Mouse (Mus musculus) embryo, embryonic 11.5 days (tissue): ENCODE measurements around the gene Akap8l.

ENCODE experiments used
- DNase-seq: peaks from one replicate; pipeline ENCODE4 v3.0.0-alpha.2; 2012; ENCODE audit warnings: low read depth, low spot score

Akap8l gene

GRCm38 (mm10) chr17:32319950-32320349 is 30.5 kb downstream of the Akap8l start:
- DNase-seq = no peak

- DNase-seq = no peak
Observed at GRCm38 (mm10) chr17:32317708-32318107, 32.7 kb downstream of the Akap8l start.

DNA sequence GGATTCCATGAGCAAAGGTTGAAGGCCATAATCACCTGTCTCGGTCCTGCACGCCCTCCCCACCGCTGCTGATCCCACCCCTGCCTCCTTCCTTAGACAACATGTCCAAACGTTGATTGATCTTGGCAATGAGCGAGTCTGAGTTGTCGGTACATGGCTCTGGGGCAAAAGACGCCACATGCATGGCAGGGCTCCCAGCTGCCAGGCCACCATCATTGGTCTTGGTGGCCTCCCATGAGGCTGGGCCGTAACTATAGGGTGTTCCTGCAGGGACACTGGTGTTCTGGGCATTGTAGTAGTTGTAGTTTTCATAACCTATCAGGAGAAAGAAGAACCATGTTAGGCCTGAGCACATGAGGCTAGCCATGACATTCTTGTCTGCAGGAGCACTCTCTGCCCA is 33.4 kb downstream of the Akap8l start:
- DNase-seq = no peak

- DNase-seq = no peak
Observed at GRCm38 (mm10) chr17:32315560-32315959, 34.8 kb downstream of the Akap8l start.

GRCm38 (mm10) chr17:32313892-32314291 is 36.5 kb downstream of the Akap8l start:
- no peak for DNase-seq

- no peak for DNase-seq
Observed at GRCm38 (mm10) chr17:32312801-32313200, 37.6 kb downstream of the Akap8l start.

DNA sequence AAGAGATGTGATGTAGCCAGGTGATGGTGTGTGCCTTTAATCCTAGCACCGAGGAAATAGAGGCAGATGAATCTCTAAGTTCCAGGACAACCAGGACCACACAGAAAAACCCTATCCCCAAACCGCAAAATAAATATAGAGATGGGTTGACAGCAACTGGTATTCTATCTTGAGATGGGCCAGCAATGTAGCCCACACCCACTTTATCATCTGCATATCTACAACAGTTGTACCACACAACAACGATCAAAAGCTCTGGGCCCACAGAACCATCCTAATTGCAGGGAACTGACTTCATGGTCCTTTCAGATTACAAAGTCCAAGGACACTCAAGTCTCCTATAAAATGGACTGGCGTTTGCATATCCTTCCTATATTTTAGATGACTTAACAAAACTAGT is 42.4 kb downstream of the Akap8l start:
- DNase-seq = no peak

DNA sequence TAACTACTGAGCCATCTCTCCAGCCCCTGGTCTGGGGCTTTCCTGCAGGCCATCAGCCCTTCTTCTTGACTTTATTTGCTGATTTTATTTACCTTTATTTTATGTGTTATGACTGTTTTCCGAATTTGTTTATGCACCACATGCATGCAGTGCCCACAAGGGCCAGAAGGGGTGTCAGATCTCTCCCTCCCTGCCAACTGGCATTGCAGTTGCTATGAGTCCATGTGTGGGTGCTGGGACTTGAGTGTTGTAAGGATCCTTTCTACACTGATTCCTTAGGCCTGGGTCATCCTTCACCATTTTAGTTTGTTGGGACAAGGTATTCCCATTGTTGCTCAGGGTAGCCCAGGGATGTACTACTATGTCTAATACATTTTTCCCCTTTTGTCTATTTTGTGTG is 52.3 kb downstream of the Akap8l start:
- DNase-seq = no peak

GRCm38 (mm10) chr17:32295901-32296300 is 54.5 kb downstream of the Akap8l start:
- no peak for DNase-seq

GRCm38 (mm10) chr17:32295160-32295559 is 55.2 kb downstream of the Akap8l start:
- DNase-seq = no peak

- no peak for DNase-seq
Observed at GRCm38 (mm10) chr17:32285138-32285670, 65.2 kb downstream of the Akap8l start.

DNA sequence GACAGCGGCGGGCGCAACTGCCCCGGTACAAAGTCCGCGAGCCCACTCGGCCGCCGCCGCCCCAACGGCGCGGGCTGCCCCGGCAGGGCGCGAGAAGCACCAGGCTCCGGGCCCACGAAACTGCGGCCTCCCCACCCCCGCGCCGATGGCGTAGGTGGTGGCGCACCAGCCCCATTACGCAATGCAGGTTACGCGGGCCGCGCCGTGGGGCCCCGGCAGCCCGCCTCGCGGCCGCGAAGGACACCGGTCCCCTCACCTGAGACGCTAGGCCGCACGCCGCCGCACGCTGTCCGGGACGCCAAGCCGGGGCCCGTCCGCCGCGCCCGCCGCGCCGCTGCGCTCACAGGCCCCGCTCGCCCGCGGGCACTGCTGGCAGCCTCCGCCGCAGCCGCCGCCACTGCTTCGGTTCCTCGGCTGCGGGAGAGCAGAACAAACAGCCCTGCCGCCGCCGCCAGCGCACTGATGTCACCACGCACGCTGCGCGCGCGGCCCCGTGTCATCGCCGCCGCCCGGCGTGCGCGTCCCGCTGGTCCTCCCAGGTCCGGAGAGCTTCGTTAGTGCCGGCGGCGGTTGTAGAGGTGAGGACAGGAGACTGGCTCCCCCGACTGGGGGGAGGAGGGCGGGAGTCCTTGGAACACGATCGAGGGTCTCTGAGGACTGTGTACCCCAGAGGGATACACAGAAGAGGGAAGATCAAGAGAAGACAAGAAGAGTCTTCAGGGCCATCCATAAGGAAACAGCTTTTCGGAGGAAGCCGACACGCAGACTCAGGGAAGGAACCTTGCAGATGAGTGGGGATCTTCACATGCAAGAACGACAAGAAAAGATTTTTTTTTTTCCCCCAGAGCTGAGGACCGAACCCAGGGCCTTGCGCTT is 65.9 kb downstream of the Akap8l start, which contains the start of gene Brd4:
Brd4 (minus strand) TSS at position 461 of the 876 bp plus-strand sequence.
- peak; percentile 87 for DNase-seq

GRCm38 (mm10) chr17:32283771-32284221 is 66.6 kb downstream of the Akap8l start:
- DNase-seq = peak; percentile 32

GRCm38 (mm10) chr17:32283341-32283740 is 67.1 kb downstream of the Akap8l start:
- DNase-seq = peak; percentile 1

DNA sequence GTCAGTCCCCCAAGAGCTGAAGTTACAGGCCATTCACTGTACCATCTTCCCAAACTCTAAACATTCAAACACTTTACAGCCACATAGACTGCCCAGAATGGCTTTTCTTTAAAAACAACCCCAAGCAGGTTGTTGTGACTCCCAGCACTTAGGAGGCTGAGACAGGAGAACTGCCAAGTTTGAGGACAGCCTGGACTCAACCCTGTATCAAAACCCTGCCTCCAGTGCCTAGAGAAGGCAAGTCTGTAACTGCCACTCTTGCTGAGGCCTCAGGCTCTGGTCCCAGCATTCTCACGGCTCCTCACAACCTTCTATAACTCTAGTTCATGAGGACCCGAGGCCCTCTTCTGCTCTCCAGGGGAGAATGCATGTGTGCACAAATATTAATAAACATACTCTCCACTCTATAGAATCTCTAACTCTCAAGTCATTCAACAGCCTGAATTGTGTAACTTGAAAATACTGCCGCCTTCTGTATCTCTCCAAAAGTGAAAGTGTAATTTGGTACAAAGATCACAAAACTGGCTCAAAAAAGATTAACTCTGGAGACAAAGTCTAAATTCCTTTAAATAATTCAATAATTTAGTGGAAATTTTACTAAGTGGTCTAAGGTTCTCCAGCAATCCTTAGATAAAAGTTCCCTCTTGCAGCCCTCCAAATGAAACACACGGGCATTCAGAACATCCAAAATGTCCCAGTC is 68.6 kb downstream of the Akap8l start:
- DNase-seq = no peak

GRCm38 (mm10) chr17:32281126-32281525 is 69.3 kb downstream of the Akap8l start:
- no peak for DNase-seq

GRCm38 (mm10) chr17:32280575-32280974 is 69.8 kb downstream of the Akap8l start:
- no peak for DNase-seq

DNA sequence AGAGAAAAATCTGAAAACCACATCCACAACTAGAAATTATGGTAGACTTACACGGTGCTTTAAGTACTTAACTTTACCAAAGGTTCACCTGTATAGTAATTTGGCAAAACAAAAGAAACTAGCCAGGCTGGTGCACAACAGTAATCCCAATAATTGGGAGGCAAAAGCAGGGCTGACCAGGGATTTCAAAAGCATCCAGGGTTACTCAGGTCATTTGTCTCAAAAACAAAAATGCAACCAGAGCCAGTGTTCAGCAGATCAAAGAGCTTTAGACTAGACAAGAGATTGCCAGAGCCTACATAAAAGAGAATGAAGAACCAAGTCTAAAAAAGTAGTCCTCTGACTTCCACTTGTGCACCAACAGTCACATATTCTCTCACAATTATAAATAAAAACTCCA is 73.2 kb downstream of the Akap8l start:
- no peak for DNase-seq

DNA sequence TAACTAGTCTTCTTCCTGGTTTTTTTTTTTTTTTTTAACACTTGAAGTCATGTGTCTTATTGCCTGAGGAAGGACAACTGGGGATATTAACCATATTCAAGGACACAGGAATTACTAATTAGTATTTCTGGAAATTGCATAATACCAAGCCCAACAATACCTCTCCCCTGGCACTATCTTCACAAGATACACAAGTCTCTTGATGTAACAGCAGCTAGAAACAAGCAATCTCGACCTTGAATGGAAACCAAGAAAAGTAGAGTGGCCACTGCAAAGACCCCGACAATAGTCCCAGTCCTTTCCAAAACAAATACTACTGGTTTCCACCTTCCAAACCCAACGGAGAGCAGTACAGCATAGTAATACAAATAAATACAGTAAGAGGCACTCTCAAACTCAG is 74.8 kb downstream of the Akap8l start:
- DNase-seq = no peak
